Mouse (Mus musculus) MEL (cell line): ENCODE results near the gene Olfr986. TPM values are rescaled to one million over a fixed set of nuclear protein-coding genes. Genes with fewer than 3 reads are reported as not detected.

Experiments used
- DNase-seq: peaks from one replicate; pipeline ENCODE4 v3.0.0; 2011; ENCODE audit warnings: low read depth, low spot score
- H3K27ac ChIP-seq: 2 replicates; pipeline ENCODE4 v1.5.1; 2012; ENCODE audit warnings: low read depth, mild to moderate bottlenecking, control low read depth, low read length, moderate library complexity; ENCODE audit not compliant: control insufficient read depth
- H3K27me3 ChIP-seq, 2 experiments: fragments of 150-350 bp in 1 of 2; sonication (generic) in 1 of 2; 2 replicates each; pipeline ENCODE4 v1.6.1; 2012; ENCODE audit warnings: low read length in 2 of 2, mild to moderate bottlenecking in 2 of 2, improper control_type of control experiment in 1 of 2, moderate library complexity in 1 of 2; ENCODE audit not compliant: insufficient read depth in 2 of 2, control insufficient read depth in 1 of 2
- H3K36me3 ChIP-seq, 2 experiments: 2 replicates each; pipeline ENCODE4 v1.6.1; 2012 to 2014; ENCODE audit warnings: low read length in 2 of 2, improper control_type of control experiment in 1 of 2, inconsistent platforms in 1 of 2, mild to moderate bottlenecking in 1 of 2; ENCODE audit not compliant: insufficient read depth in 2 of 2, control insufficient read depth in 1 of 2
- H3K4me1 ChIP-seq, 2 experiments: fragments of 150-350 bp in 1 of 2; sonication (generic) in 1 of 2; 2 replicates each; pipeline ENCODE4 v1.6.1; 2012; ENCODE audit warnings: low read length in 2 of 2, improper control_type of control experiment in 1 of 2, mild to moderate bottlenecking in 1 of 2; ENCODE audit not compliant: insufficient read depth in 2 of 2, control insufficient read depth in 1 of 2
- H3K4me3 ChIP-seq, 2 experiments: fragments of 150-350 bp in 1 of 2; sonication (generic) in 1 of 2; 2 replicates each; pipeline ENCODE4 v1.5.1; 2012; ENCODE audit warnings: low read depth in 2 of 2, low read length in 2 of 2, mild to moderate bottlenecking in 2 of 2, moderate library complexity in 2 of 2, control low read depth in 1 of 2, improper control_type of control experiment in 1 of 2; ENCODE audit not compliant: control insufficient read depth in 1 of 2, insufficient read depth in 1 of 2
- H3K79me2 ChIP-seq: 2 replicates; pipeline ENCODE4 v1.6.1; 2012; ENCODE audit warnings: mild to moderate bottlenecking, low read length, moderate library complexity; ENCODE audit not compliant: control insufficient read depth, poor library complexity, insufficient read depth
- H3K9ac ChIP-seq: 2 replicates; pipeline ENCODE4 v1.6.1; 2012; ENCODE audit warnings: low read depth, mild to moderate bottlenecking, control low read depth, low read length, moderate library complexity; ENCODE audit not compliant: control insufficient read depth, poor library complexity, severe bottlenecking
- H3K9me3 ChIP-seq: fragments of 150-350 bp; sonication (generic); replicated peaks from 2 replicates; pipeline ENCODE4 v1.6.1; 2012; ENCODE audit warnings: mild to moderate bottlenecking, low read length, improper control_type of control experiment, moderate library complexity; ENCODE audit not compliant: insufficient read depth
- CTCF ChIP-seq, 3 experiments: IDR thresholded peaks in 2 of 3; conservative IDR thresholded peaks in 1 of 3; 2 replicates each; pipeline ENCODE4 v1.5.1; 2011 to 2012; ENCODE audit warnings: low read length in 3 of 3, low read depth in 2 of 3, mild to moderate bottlenecking in 2 of 3, improper control_type of control experiment in 1 of 3, inconsistent platforms in 1 of 3, mixed read lengths in 1 of 3, moderate library complexity in 1 of 3; ENCODE audit not compliant: control insufficient read depth in 1 of 3, insufficient read depth in 1 of 3, poor library complexity in 1 of 3, severe bottlenecking in 1 of 3
- EP300 ChIP-seq, 2 experiments: IDR thresholded peaks; 2 replicates each; pipeline ENCODE4 v1.6.1; 2011; ENCODE audit warnings: improper control_type of control experiment in 2 of 2, low read length in 2 of 2, low read depth in 1 of 2, mild to moderate bottlenecking in 1 of 2
- KAT2A ChIP-seq: conservative IDR thresholded peaks from 2 replicates; pipeline ENCODE4 v1.6.1; 2012; ENCODE audit warnings: low read depth, low read length, improper control_type of control experiment, inconsistent platforms
- MAFK ChIP-seq: IDR thresholded peaks from 2 replicates; pipeline ENCODE4 v1.6.1; 2011; ENCODE audit warnings: low read depth, mild to moderate bottlenecking, low read length, improper control_type of control experiment, borderline replicate concordance
- MYB ChIP-seq: IDR thresholded peaks from 2 replicates; pipeline ENCODE4 v1.6.1; 2011; ENCODE audit warnings: mild to moderate bottlenecking, low read depth, low read length, improper control_type of control experiment
- NELFE ChIP-seq: IDR thresholded peaks from 2 replicates; pipeline ENCODE4 v1.6.1; 2011; ENCODE audit warnings: low read depth, low read length, improper control_type of control experiment
- SIN3A ChIP-seq: IDR thresholded peaks from 2 replicates; pipeline ENCODE4 v1.6.1; 2012; ENCODE audit warnings: low read length, improper control_type of control experiment, inconsistent platforms
- TBP ChIP-seq: IDR thresholded peaks from 2 replicates; pipeline ENCODE4 v1.8.0; 2011; ENCODE audit warnings: low read depth, low read length, improper control_type of control experiment
- TCF12 ChIP-seq: IDR thresholded peaks from 2 replicates; pipeline ENCODE4 v1.6.1; 2014; ENCODE audit warnings: low read depth, mild to moderate bottlenecking, inconsistent platforms, low read length, improper control_type of control experiment, moderate library complexity
- UBTF ChIP-seq: IDR thresholded peaks from 2 replicates; pipeline ENCODE4 v1.6.1; 2012; ENCODE audit warnings: low read depth, mild to moderate bottlenecking, inconsistent platforms, low read length, improper control_type of control experiment, moderate library complexity, borderline replicate concordance; ENCODE audit not compliant: insufficient read depth
- USF1 ChIP-seq: IDR thresholded peaks from 2 replicates; pipeline ENCODE4 v1.6.1; 2014; ENCODE audit warnings: low read depth, mild to moderate bottlenecking, inconsistent platforms, low read length, improper control_type of control experiment, moderate library complexity
- polyA plus RNA-seq, 2 experiments: library from polyadenylated mRNA; stranded (reverse) in 1 of 2; unstranded in 1 of 2; fragments of >175 nt in 1 of 2; fragments of >200 nt in 1 of 2; gene quantifications; 2 replicates each; pipeline versions ENCODE4 v1.2.1 to v1.2.4; 2012; ENCODE audit warnings: low replicate concordance in 2 of 2, low read depth in 1 of 2; ENCODE audit not compliant: insufficient read length in 2 of 2, insufficient read depth in 1 of 2, missing spikeins in 1 of 2
- total RNA-seq: library from RNA; depleted of rRNA; stranded (reverse); fragments of 300-350 nt; gene quantifications from 2 replicates; pipeline ENCODE4 v1.2.3, GENCODE M21; 2012

Olfr986 gene
- total and polyA plus RNA-seq, 3 experiments, result not detected

DNA sequence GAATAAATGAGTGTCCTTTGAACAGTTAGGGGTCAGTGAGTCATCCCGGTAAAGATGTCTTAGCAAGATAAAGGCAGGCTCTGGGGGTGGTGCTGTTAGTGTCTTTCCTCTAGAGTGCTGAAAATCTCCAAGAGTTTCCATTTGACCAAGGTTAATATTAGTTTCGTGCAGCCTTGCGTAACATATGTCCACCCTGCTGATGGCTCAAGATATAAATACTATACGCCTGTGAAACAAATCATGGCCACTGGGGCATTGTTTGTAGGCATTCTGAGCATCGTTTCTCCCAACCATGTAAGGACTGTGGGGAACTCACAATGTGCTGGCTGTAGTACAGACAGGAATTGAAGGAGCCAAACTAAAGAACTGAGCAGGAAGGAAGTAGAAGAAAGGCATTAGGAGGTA is 25.8 kb downstream of the Olfr986 start:
- TF ChIP-seq EP300 (IDR thresholded peaks at IDR 0.05; ENCODE audit: low read depth in 1 of 2, low read length in 2 of 2) (no peak), SIN3A (no peak), TBP (no peak), MYB (no peak), USF1 (no peak), MAFK (no peak)
- Histone ChIP-seq H3K9ac (no peak overlapping the region), H3K9me3 (no peaks in the 10 kb centered on the region), H3K79me2 (no peaks in the 10 kb centered on the region), H3K4me3 (no peak overlapping the region), H3K4me1 (no peaks in the 10 kb centered on the region), H3K36me3 (peaks cover 0 to 3% of the 10 kb centered on the region in 2 experiments; a peak in 1 of 4 replicates), H3K27me3 (no peaks in the 10 kb centered on the region), H3K27ac (no peak overlapping the region)
- DNase-seq, result no peak

DNA sequence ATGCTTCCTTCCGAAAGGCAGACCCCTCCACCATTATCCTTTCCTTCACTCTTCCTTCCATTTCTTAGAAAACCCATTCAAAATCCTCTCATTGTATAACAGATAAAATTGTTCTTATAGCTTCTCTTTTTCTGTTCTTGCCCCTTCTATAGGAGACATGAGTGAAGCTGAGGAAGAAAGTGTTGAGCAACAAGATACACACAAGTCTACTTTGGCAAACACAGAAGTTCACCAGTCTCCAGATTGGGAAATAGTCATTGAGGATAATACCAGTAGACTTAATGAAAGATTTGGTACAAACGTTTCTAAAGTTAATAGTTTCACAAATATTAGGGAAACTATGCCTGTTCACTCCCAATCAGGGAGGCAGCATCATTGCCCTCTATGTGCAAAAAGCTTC is 30.0 kb downstream of the Olfr986 start:
- Histone ChIP-seq H3K4me1 (no peaks in the 10 kb centered on the region), H3K36me3 (peaks cover 0 to 3% of the 10 kb centered on the region in 2 experiments; a peak in 1 of 4 replicates)
- TF ChIP-seq TCF12 (no peak), KAT2A (no peak), UBTF (no peak)

DNA sequence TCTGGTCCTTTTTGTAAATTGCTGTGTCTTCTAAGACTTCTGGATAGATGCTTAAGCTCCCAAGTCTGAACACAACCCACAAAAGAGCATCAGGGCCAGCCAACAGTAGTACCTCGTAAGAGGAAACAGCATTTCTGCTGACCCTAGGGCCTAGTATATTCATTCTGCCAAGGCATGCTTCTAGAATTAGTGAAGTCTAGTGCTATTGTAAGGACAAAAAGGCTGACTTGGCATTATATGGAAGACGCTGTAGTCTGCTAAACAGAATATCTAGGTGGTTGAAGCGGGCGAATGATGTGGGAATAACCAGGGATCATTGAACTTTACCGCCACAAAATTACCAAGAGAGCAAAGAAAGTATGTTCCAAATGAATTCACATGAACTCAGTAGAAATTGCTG is 33.3 kb downstream of the Olfr986 start:
- Histone ChIP-seq H3K27ac (no peak overlapping the region), H3K36me3 (no peaks in the 10 kb centered on the region), H3K4me3 (no peak overlapping the region), H3K4me1 (no peaks in the 10 kb centered on the region), H3K79me2 (no peaks in the 10 kb centered on the region), H3K9me3 (no peaks in the 10 kb centered on the region), H3K27me3 (no peaks in the 10 kb centered on the region), H3K9ac (no peak overlapping the region)
- no peak for TF ChIP-seq NELFE
- no peak for TF ChIP-seq CTCF (IDR thresholded peaks at IDR 0.05 in 2 of 3, conservative IDR thresholded peaks at IDR 0.05 in 1 of 3; ENCODE audit: control insufficient read depth in 1 of 3, insufficient read depth in 1 of 3, low read depth in 2 of 3, low read length in 3 of 3, poor library complexity in 1 of 3, severe bottlenecking in 1 of 3)
- no peak for TF ChIP-seq UBTF
- no peak for DNase-seq

More for the DNA sequence above, 30.0 kb downstream of the Olfr986 start:
- no peak overlapping the region for H3K4me3 ChIP-seq
- H3K9me3 ChIP-seq, result no peaks in the 10 kb centered on the region
- no peaks in the 10 kb centered on the region for H3K27me3 ChIP-seq
- no peak for DNase-seq
- H3K9ac ChIP-seq, result no peak overlapping the region
- no peaks in the 10 kb centered on the region for H3K79me2 ChIP-seq
- H3K27ac ChIP-seq, result no peak overlapping the region
